Mouse (Mus musculus) ES-Bruce4 (cell line): ENCODE results near the gene Nhlrc4.

Experiments used
- CTCF ChIP-seq: IDR thresholded peaks from one replicate; pipeline ENCODE4 v1.8.1; 2011; ENCODE audit warnings: low read depth, low read length
- EP300 ChIP-seq: IDR thresholded peaks from 2 replicates; pipeline ENCODE4 v1.6.1; 2011; ENCODE audit warnings: low read depth, low read length; ENCODE audit not compliant: insufficient read depth
- POLR2A ChIP-seq: IDR thresholded peaks from one replicate; pipeline ENCODE4 v1.8.1; 2011; ENCODE audit warnings: low read length; ENCODE audit not compliant: insufficient read depth

GRCm38 (mm10) chr17:25958771-25959494 lies 14.2 kb upstream of the Nhlrc4 start:
- TF ChIP-seq CTCF (no peak), POLR2A (no peak), EP300 (no peak)
